Mouse (Mus musculus) olfactory bulb, adult 2 months (tissue): ENCODE measurements around the gene Shc1.

ENCODE experiments used
- CTCF ChIP-seq: fragments of 200-500 bp; IDR thresholded peaks from 2 replicates; pipeline ENCODE4 v1.5.1; 2012; ENCODE audit warnings: low read depth, mild to moderate bottlenecking, low read length, moderate library complexity; ENCODE audit not compliant: insufficient read depth
- POLR2A ChIP-seq: fragments of 200-500 bp; IDR thresholded peaks from 2 replicates; pipeline ENCODE4 v1.6.1; 2012; ENCODE audit warnings: mild to moderate bottlenecking, low read depth, low read length, moderate library complexity; ENCODE audit not compliant: insufficient read depth

DNA sequence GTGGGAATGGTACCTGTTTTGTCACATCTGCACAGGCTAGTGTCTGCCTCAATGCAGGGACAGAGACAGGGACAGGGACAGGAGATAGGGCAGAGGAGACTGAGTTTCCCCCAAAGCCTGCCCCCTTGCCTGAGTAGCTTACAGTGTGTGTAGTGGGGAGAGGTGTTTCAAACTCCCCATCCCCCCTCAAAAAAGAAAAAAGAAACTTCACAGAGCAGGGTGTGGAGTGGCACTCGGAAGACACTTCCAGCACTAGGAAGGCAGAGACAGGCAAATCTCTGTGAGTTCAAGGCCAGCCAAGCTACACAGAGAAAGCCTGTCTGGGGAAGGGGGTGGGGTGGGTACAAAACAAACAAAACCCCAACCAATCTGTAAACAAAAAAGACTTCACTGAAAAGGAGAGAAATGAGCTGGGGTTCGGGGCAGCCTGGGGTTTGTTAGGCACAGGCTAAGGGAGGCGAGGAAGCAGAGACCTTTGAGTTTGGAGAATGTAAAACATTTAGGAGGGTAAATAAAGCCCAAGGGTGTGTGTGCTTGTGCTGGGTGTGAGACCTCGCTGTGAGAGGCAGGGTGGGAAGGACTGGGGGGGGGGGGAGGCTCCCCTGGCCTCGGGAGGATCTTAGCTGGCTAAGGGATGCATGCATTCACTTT is 44.5 kb upstream of the Shc1 start:
- TF ChIP-seq POLR2A (no peak), CTCF (no peak)
